Mouse (Mus musculus): ENCODE measurements around the gene Lims1. TPM values are rescaled to one million over a fixed set of nuclear protein-coding genes. Genes with fewer than 3 reads are reported as not detected.

Lims1 gene
- polyA plus RNA-seq, 1 experiment from 2014 or later = 79.8 TPM

DNA sequence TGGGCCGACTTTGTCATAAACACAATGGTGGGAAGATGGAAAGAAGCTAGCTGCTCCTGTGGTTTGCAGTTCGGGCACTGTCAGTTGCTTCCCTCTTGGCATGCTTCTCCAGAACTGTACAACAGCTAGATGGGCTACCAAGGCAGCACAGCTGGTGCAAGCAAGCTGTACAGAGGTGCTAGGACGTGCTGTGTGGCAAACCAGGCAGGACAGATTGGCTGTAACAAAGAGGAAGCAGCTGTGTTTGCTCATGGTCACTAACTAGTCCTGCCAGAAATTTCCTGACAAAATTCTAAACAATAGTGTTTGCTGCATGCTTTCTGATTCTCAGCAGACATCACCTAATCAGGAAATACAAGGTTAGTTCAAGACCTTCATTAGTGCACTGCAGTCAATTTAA is 93.4 kb downstream of the Lims1 start:
- H3K4me1 ChIP-seq (replicated peaks; ENCODE audit: control insufficient read depth, insufficient read depth, low read length) = no peaks in the 10 kb centered on the region
- no peak overlapping the region for H3K4me2 ChIP-seq (replicated peaks; ENCODE audit: low read depth)
- no peak overlapping the region for H3K4me3 ChIP-seq (ENCODE audit: low read depth, low read length)
- no peaks in the 10 kb centered on the region for H3K9me3 ChIP-seq (ENCODE audit: control insufficient read depth)
- no peak overlapping the region for H3K27ac ChIP-seq (ENCODE audit: low read depth, low read length)
- no peak for TF ChIP-seq CTCF (IDR thresholded peaks at IDR 0.05; ENCODE audit: low read depth)
- H3K27me3 ChIP-seq (replicated peaks; ENCODE audit: control insufficient read depth, insufficient read depth, low read length) = no peaks in the 10 kb centered on the region
- H3K9ac ChIP-seq (ENCODE audit: low read depth, low read length) = no peak overlapping the region
- 59% methylated on average over 3 of the region's 3 CpGs for WGBS
- no peak for ATAC-seq
- peaks cover 53% of the 10 kb centered on the region for H3K36me3 ChIP-seq (ENCODE audit: control insufficient read depth, insufficient read depth)

DNA sequence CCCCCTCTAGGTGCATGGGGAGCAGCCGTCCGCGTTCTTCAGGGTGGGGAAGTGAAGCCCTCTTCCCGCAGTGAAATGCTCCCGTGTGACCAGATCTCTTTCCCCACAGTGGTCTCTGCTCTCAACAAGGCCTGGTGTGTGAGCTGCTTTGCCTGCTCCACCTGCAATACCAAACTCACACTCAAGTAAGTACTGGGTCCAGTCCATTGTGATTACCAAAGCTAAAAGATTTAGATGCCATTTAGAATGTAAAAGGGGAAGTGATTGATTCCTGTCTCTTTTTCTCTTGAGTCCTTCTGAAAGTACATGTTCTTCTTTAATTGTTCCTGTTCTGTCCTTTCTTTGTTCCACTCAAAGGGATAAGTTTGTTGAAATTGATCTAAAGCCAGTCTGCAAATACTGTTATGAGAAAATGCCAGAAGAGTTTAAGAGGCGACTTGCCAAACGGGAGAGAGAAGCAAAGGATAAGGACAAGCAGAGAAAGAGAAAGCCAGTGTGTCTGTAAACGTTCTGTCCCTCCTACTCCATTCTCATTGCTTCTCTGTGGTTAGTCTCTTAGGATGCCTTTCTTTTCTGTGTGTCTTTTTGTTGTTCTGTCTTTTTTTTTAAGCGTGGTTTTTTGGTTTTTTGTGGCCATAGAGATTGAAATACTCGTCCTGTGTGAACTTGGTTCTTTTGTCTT is 95.2 kb downstream of the Lims1 start:
- WGBS = 82% methylated on average over 10 of the region's 10 CpGs

DNA sequence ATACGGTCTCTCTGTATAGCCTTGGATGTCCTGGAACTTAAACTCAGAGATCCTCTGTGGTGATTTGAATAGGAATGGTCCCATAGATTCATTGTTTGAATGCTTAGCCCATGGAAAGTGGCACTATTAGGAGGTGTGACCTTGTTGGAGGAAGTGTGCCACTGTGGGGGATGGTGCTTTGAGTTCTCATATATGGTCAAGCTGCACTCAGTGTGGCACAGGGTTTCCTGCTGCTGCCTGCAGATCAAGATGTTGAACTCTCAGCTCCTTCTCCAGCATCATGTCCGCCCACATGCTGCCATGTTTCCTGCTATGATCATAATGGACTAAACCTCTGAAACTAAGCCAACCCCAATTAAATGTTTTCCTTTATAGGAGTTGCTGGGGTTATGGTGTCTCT is 104.7 kb downstream of the Lims1 start:
- TF ChIP-seq CTCF (IDR thresholded peaks at IDR 0.05; ENCODE audit: low read depth) = no peak
- no peaks in the 10 kb centered on the region for H3K9me3 ChIP-seq (ENCODE audit: control insufficient read depth)
- no peak overlapping the region for H3K9ac ChIP-seq (ENCODE audit: low read depth, low read length)
- peaks cover 16% of the 10 kb centered on the region for H3K36me3 ChIP-seq (ENCODE audit: control insufficient read depth, insufficient read depth)
- H3K4me1 ChIP-seq (replicated peaks; ENCODE audit: control insufficient read depth, insufficient read depth, low read length) = no peaks in the 10 kb centered on the region
- H3K4me2 ChIP-seq (replicated peaks; ENCODE audit: low read depth) = no peak overlapping the region
- H3K4me3 ChIP-seq (ENCODE audit: low read depth, low read length) = no peak overlapping the region
- WGBS = 98% methylated on average over 2 of the region's 2 CpGs
- no peak for ATAC-seq
- no peak overlapping the region for H3K27ac ChIP-seq (ENCODE audit: low read depth, low read length)
- H3K27me3 ChIP-seq (replicated peaks; ENCODE audit: control insufficient read depth, insufficient read depth, low read length) = no peaks in the 10 kb centered on the region

More for the DNA sequence above, 95.2 kb downstream of the Lims1 start:
- no peak for TF ChIP-seq CTCF (IDR thresholded peaks at IDR 0.05; ENCODE audit: low read depth)
- Histone ChIP-seq H3K9me3 (ENCODE audit: control insufficient read depth) (no peaks in the 10 kb centered on the region), H3K4me1 (replicated peaks; ENCODE audit: control insufficient read depth, insufficient read depth, low read length) (no peaks in the 10 kb centered on the region), H3K27me3 (replicated peaks; ENCODE audit: control insufficient read depth, insufficient read depth, low read length) (no peaks in the 10 kb centered on the region), H3K27ac (ENCODE audit: low read depth, low read length) (no peak overlapping the region), H3K36me3 (ENCODE audit: control insufficient read depth, insufficient read depth) (peaks cover 51% of the 10 kb centered on the region), H3K9ac (ENCODE audit: low read depth, low read length) (no peak overlapping the region), H3K4me2 (replicated peaks; ENCODE audit: low read depth) (no peak overlapping the region), H3K4me3 (ENCODE audit: low read depth, low read length) (no peak overlapping the region)
- no peak for ATAC-seq

DNA sequence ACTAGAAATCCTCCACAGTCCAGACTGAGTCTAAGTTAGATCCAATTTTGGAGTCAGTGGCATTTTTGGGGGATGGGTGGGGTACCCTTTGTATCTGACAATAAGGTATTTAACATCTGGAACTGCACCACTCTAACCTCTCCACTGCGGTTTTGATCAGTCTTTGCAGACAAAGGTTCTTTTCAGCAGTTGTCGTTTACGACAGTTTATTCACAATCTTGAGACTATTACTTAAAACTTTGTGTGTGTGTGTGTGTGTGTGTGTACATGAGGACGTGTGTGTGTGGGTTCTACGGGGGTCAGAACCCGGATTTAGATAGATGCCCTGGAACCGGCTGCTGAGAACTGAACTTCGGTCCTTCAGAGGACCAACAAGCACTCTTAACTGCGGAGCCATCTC is 122.6 kb downstream of the Lims1 start:
- Histone ChIP-seq H3K36me3 (ENCODE audit: control insufficient read depth, insufficient read depth) (no peaks in the 10 kb centered on the region), H3K27me3 (replicated peaks; ENCODE audit: control insufficient read depth, insufficient read depth, low read length) (no peaks in the 10 kb centered on the region), H3K27ac (ENCODE audit: low read depth, low read length) (peak overlapping the region; percentile 99), H3K4me3 (ENCODE audit: low read depth, low read length) (peak overlapping the region; percentile 98), H3K4me1 (replicated peaks; ENCODE audit: control insufficient read depth, insufficient read depth, low read length) (no peaks in the 10 kb centered on the region), H3K9ac (ENCODE audit: low read depth, low read length) (peak overlapping the region; percentile 97), H3K9me3 (ENCODE audit: control insufficient read depth) (no peaks in the 10 kb centered on the region), H3K4me2 (replicated peaks; ENCODE audit: low read depth) (peak overlapping the region; percentile 64)
- 11% methylated on average over 9 of the region's 9 CpGs for WGBS
- 0 out of 2 replicates have a peak, but pooled peaks have one; percentile 0 for ATAC-seq
- TF ChIP-seq CTCF (IDR thresholded peaks at IDR 0.05; ENCODE audit: low read depth) = no peak

DNA sequence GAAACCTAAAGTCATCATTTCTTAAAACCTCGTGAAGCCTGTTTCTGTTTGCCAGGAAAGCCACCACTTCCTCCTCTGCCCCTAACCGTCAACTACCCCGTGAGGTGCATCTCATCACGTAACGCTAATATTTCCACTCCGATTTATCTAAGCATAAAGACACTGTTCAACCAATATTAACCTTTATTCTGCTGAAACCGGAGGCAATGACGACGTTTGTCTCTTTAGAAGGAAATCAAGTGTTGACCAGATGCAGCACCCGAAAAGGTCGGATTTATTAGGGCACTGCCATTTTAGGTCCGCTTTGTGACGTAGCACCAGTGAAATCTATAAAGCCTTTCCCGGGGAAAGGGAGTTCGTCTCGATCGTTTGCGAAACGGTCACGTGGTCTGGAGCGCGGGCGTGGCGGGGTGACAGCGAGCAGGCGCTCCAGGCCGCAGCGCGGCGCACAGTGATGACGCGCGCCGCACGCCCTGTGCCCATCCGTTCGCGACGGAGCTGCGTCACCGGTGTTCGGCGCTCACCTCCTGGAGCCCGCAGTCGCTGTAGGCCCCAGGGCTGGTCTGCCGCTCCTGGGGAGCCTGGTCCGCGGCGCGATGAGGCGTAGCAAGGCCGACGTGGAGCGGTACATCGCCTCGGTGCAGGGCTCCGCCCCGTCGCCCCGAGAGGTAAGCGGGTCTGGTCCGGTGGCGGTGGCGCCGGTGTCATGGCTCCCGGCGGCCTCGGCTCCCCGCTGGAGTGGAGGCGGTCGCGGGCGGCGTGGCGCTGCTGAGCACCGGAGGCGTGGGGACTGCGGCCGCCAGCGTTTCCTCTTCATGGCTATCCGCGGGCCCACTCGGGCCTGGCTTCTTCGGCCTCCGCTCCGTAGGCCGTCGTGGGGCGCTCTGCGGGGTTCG is 123.4 kb downstream of the Lims1 start, which contains the start of gene Ranbp2:
Gene Ranbp2 (plus strand): TSS at position 537 of the 896 bp plus-strand sequence.
- no peaks in the 10 kb centered on the region for H3K4me1 ChIP-seq (replicated peaks; ENCODE audit: control insufficient read depth, insufficient read depth, low read length)
- peak within 1 kb of the TSS; percentile 98 for H3K4me3 ChIP-seq (ENCODE audit: low read depth, low read length)
- peak; percentile 45; the same call in 1 of the 2 replicates for TF ChIP-seq CTCF (IDR thresholded peaks at IDR 0.05; ENCODE audit: low read depth)
- H3K36me3 ChIP-seq (ENCODE audit: control insufficient read depth, insufficient read depth) = no peaks in the 10 kb centered on the region
- H3K9ac ChIP-seq (ENCODE audit: low read depth, low read length) = peak within 1 kb of the TSS; percentile 97
- H3K4me2 ChIP-seq (replicated peaks; ENCODE audit: low read depth) = peak within 1 kb of the TSS; percentile 64
- no peaks in the 10 kb centered on the region for H3K9me3 ChIP-seq (ENCODE audit: control insufficient read depth)
- peak; percentile 99 for ATAC-seq
- H3K27ac ChIP-seq (ENCODE audit: low read depth, low read length) = peak within 1 kb of the TSS; percentile 99
- WGBS = under 1% methylated on average over 84 of the region's 91 CpGs
- H3K27me3 ChIP-seq (replicated peaks; ENCODE audit: control insufficient read depth, insufficient read depth, low read length) = no peaks in the 10 kb centered on the region

DNA sequence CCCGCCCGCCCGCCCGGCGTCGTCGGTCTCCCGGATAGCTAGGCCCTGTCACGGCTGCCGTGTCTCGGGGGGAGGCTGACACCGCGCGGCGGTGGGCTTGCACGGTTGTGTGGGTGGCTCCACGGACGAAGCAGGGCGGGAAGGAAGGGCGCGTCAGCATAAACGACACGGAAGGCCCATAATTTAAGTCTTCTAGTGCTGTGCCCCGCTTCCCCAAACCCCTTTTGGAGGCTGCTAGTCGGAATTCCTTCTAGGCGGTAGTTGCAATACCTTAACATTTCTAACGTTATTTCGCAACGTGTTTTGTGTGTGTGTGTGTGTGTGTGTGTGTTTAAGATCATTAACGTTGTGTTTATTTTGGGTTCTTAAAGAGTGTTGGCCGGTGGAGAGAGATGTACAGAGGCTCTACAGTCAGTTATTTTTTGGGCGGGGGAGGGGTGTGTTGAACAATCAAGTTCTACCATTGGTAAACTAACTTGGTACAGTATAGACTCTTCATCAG is 124.1 kb downstream of the Lims1 start:
- WGBS = under 1% methylated on average over 32 of the region's 32 CpGs
- Histone ChIP-seq H3K27me3 (replicated peaks; ENCODE audit: control insufficient read depth, insufficient read depth, low read length) (no peaks in the 10 kb centered on the region), H3K36me3 (ENCODE audit: control insufficient read depth, insufficient read depth) (no peaks in the 10 kb centered on the region), H3K4me3 (ENCODE audit: low read depth, low read length) (peak overlapping the region; percentile 98), H3K27ac (ENCODE audit: low read depth, low read length) (peak overlapping the region; percentile 99), H3K9ac (ENCODE audit: low read depth, low read length) (peak overlapping the region; percentile 97), H3K4me1 (replicated peaks; ENCODE audit: control insufficient read depth, insufficient read depth, low read length) (no peaks in the 10 kb centered on the region), H3K4me2 (replicated peaks; ENCODE audit: low read depth) (peak overlapping the region; percentile 64), H3K9me3 (ENCODE audit: control insufficient read depth) (no peaks in the 10 kb centered on the region)
- ATAC-seq = no peak
- TF ChIP-seq CTCF (IDR thresholded peaks at IDR 0.05; ENCODE audit: low read depth) = no peak

All from intestine, postnatal 0 days (tissue).